Mouse (Mus musculus): ENCODE measurements around the gene 2210408I21Rik. TPM values are rescaled to one million over a fixed set of nuclear protein-coding genes. Genes with fewer than 3 reads are reported as not detected.

2210408I21Rik gene
- polyA plus RNA-seq, 1 experiment from 2014 or later = 11.3 TPM

Other genes starting within 250 kb of the 2210408I21Rik start
- gene Slf1, start 67 bp upstream of the 2210408I21Rik start, polyA plus RNA-seq (2014; fragmentation: Nextera tagmentation; extraction: Ambion mirVana) = 48.9 and 54.3 TPM in 2 replicates

All from kidney, embryonic 14.5 days (tissue).